Mouse (Mus musculus): ENCODE results near the gene Cnp. TPM values are rescaled to one million over a fixed set of nuclear protein-coding genes. Genes with fewer than 3 reads are reported as not detected.
"Not testable (repeated sequence)": the region's sequence is repeated elsewhere in the genome, so short reads cannot be mapped to it uniquely, and the experiment has no call there.

Gene Cnp
- polyA plus RNA-seq, 1 experiment from 2014 or later, result 22.0 TPM

GRCm38 (mm10) chr11:100576256-100576655 is 1.6 kb downstream of the Cnp start:
- no peaks in the 10 kb centered on the region for H3K27me3 ChIP-seq (replicated peaks; ENCODE audit: control insufficient read depth, insufficient read depth, low read length)
- H3K4me2 ChIP-seq (ENCODE audit: low read length), result no peak overlapping the region
- peaks cover 28% of the 10 kb centered on the region for H3K36me3 ChIP-seq (ENCODE audit: control insufficient read depth, insufficient read depth, low read length)
- ATAC-seq (no peak), DNase-seq (ENCODE audit: low spot score) (no peak)
- H3K27ac ChIP-seq (ENCODE audit: low read depth, low read length), result no peak overlapping the region
- H3K4me1 ChIP-seq (ENCODE audit: control insufficient read depth, insufficient read depth, low read length), result no peaks in the 10 kb centered on the region; the same call in 1 of the 2 replicates
- WGBS, result 74% methylated on average over 21 of the region's 21 CpGs
- H3K9me3 ChIP-seq (replicated peaks; ENCODE audit: control insufficient read depth, low read length), result no peaks in the 10 kb centered on the region
- no peak overlapping the region for H3K4me3 ChIP-seq (ENCODE audit: low read depth, low read length)
- no peak overlapping the region for H3K9ac ChIP-seq (ENCODE audit: low read length)

- no peak overlapping the region for H3K27ac ChIP-seq (ENCODE audit: low read depth, low read length)
- H3K36me3 ChIP-seq (ENCODE audit: control insufficient read depth, insufficient read depth, low read length), result peaks cover 46% of the 10 kb centered on the region
- DNase-seq (ENCODE audit: low spot score) (no peak), ATAC-seq (no peak)
- H3K9ac ChIP-seq (ENCODE audit: low read length), result no peak overlapping the region
- 86% methylated on average over 8 of the region's 8 CpGs for WGBS
- H3K4me2 ChIP-seq (ENCODE audit: low read length), result no peak overlapping the region
- no peaks in the 10 kb centered on the region; the same call in 1 of the 2 replicates for H3K4me1 ChIP-seq (ENCODE audit: control insufficient read depth, insufficient read depth, low read length)
- H3K4me3 ChIP-seq (ENCODE audit: low read depth, low read length), result no peak overlapping the region
- H3K27me3 ChIP-seq (replicated peaks; ENCODE audit: control insufficient read depth, insufficient read depth, low read length), result no peaks in the 10 kb centered on the region
- no peaks in the 10 kb centered on the region for H3K9me3 ChIP-seq (replicated peaks; ENCODE audit: control insufficient read depth, low read length)
Measured at GRCm38 (mm10) chr11:100577852-100578599, 3.3 kb downstream of the Cnp start.

- H3K27me3 ChIP-seq (replicated peaks; ENCODE audit: control insufficient read depth, insufficient read depth, low read length), result no peaks in the 10 kb centered on the region
- H3K4me2 ChIP-seq (ENCODE audit: low read length), result no peak overlapping the region
- WGBS, result 94% methylated on average over 9 of the region's 9 CpGs
- H3K36me3 ChIP-seq (ENCODE audit: control insufficient read depth, insufficient read depth, low read length), result peaks cover 58% of the 10 kb centered on the region
- no peaks in the 10 kb centered on the region; the same call in 1 of the 2 replicates for H3K4me1 ChIP-seq (ENCODE audit: control insufficient read depth, insufficient read depth, low read length)
- no peaks in the 10 kb centered on the region for H3K9me3 ChIP-seq (replicated peaks; ENCODE audit: control insufficient read depth, low read length)
- DNase-seq (ENCODE audit: low spot score) (no peak), ATAC-seq (no peak)
- no peak overlapping the region for H3K9ac ChIP-seq (ENCODE audit: low read length)
- H3K4me3 ChIP-seq (ENCODE audit: low read depth, low read length), result no peak overlapping the region
- H3K27ac ChIP-seq (ENCODE audit: low read depth, low read length), result no peak overlapping the region
Measured at GRCm38 (mm10) chr11:100579116-100579799, 4.6 kb downstream of the Cnp start.

GRCm38 (mm10) chr11:100580275-100580674 is 5.6 kb downstream of the Cnp start:
- H3K36me3 ChIP-seq (ENCODE audit: control insufficient read depth, insufficient read depth, low read length), result peaks cover 68% of the 10 kb centered on the region
- 94% methylated on average over 13 of the region's 13 CpGs for WGBS

GRCm38 (mm10) chr11:100581756-100582155 is 7.1 kb downstream of the Cnp start:
- Histone ChIP-seq H3K9ac (ENCODE audit: low read length) (no peak overlapping the region), H3K9me3 (replicated peaks; ENCODE audit: control insufficient read depth, low read length) (no peaks in the 10 kb centered on the region), H3K4me2 (ENCODE audit: low read length) (no peak overlapping the region), H3K4me1 (ENCODE audit: control insufficient read depth, insufficient read depth, low read length) (no peaks in the 10 kb centered on the region), H3K4me3 (ENCODE audit: low read depth, low read length) (no peak overlapping the region), H3K27ac (ENCODE audit: low read depth, low read length) (0 out of 2 replicates have a peak overlapping the region, but pooled peaks have one; percentile 30), H3K36me3 (ENCODE audit: control insufficient read depth, insufficient read depth, low read length) (peaks cover 83% of the 10 kb centered on the region), H3K27me3 (replicated peaks; ENCODE audit: control insufficient read depth, insufficient read depth, low read length) (no peaks in the 10 kb centered on the region)
- DNase-seq (ENCODE audit: low spot score), result peak; percentile 48
- 40% methylated on average over 4 of the region's 4 CpGs for WGBS
- ATAC-seq, result no peak

More at GRCm38 (mm10) chr11:100580275-100580674, 5.6 kb downstream of the Cnp start:
- DNase-seq (ENCODE audit: low spot score) (no peak), ATAC-seq (no peak)
- Histone ChIP-seq H3K9me3 (replicated peaks; ENCODE audit: control insufficient read depth, low read length) (no peaks in the 10 kb centered on the region), H3K9ac (ENCODE audit: low read length) (no peak overlapping the region), H3K4me2 (ENCODE audit: low read length) (no peak overlapping the region), H3K27ac (ENCODE audit: low read depth, low read length) (no peak overlapping the region), H3K4me3 (ENCODE audit: low read depth, low read length) (no peak overlapping the region), H3K4me1 (ENCODE audit: control insufficient read depth, insufficient read depth, low read length) (no peaks in the 10 kb centered on the region; the same call in 1 of the 2 replicates), H3K27me3 (replicated peaks; ENCODE audit: control insufficient read depth, insufficient read depth, low read length) (no peaks in the 10 kb centered on the region)

- not testable (repeated sequence) for H3K27ac ChIP-seq (ENCODE audit: low read depth, low read length); H3K4me3 ChIP-seq (ENCODE audit: low read depth, low read length); H3K27me3 ChIP-seq (replicated peaks; ENCODE audit: control insufficient read depth, insufficient read depth, low read length); DNase-seq (ENCODE audit: low spot score); H3K9me3 ChIP-seq (replicated peaks; ENCODE audit: control insufficient read depth, low read length); H3K9ac ChIP-seq (ENCODE audit: low read length); H3K4me1 ChIP-seq (ENCODE audit: control insufficient read depth, insufficient read depth, low read length); H3K4me2 ChIP-seq (ENCODE audit: low read length); ATAC-seq
- H3K36me3 ChIP-seq (ENCODE audit: control insufficient read depth, insufficient read depth, low read length), result peaks cover 90% of the 10 kb centered on the region
- 100% methylated on average over 1 of the region's 1 CpGs for WGBS
Measured at GRCm38 (mm10) chr11:100582413-100582812, 7.7 kb downstream of the Cnp start.

GRCm38 (mm10) chr11:100582836-100583235 is 8.1 kb downstream of the Cnp start:
- ATAC-seq, result no peak
- DNase-seq (ENCODE audit: low spot score), result no peak
- WGBS, result 89% methylated on average over 2 of the region's 2 CpGs
- H3K27ac ChIP-seq (ENCODE audit: low read depth, low read length), result peak overlapping the region; percentile 9; the same call in 1 of the 2 replicates
- no peaks in the 10 kb centered on the region for H3K4me1 ChIP-seq (ENCODE audit: control insufficient read depth, insufficient read depth, low read length)
- no peak overlapping the region for H3K9ac ChIP-seq (ENCODE audit: low read length)
- H3K36me3 ChIP-seq (ENCODE audit: control insufficient read depth, insufficient read depth, low read length), result peaks cover 93% of the 10 kb centered on the region
- no peak overlapping the region for H3K4me3 ChIP-seq (ENCODE audit: low read depth, low read length)
- no peaks in the 10 kb centered on the region for H3K9me3 ChIP-seq (replicated peaks; ENCODE audit: control insufficient read depth, low read length)
- no peaks in the 10 kb centered on the region for H3K27me3 ChIP-seq (replicated peaks; ENCODE audit: control insufficient read depth, insufficient read depth, low read length)
- H3K4me2 ChIP-seq (ENCODE audit: low read length), result no peak overlapping the region

- Histone ChIP-seq H3K36me3 (ENCODE audit: control insufficient read depth, insufficient read depth, low read length) (peaks cover 97% of the 10 kb centered on the region), H3K9ac (ENCODE audit: low read length) (no peak overlapping the region), H3K9me3 (replicated peaks; ENCODE audit: control insufficient read depth, low read length) (no peaks in the 10 kb centered on the region), H3K4me3 (ENCODE audit: low read depth, low read length) (no peak overlapping the region), H3K27me3 (replicated peaks; ENCODE audit: control insufficient read depth, insufficient read depth, low read length) (no peaks in the 10 kb centered on the region), H3K4me2 (ENCODE audit: low read length) (no peak overlapping the region), H3K27ac (ENCODE audit: low read depth, low read length) (no peak overlapping the region), H3K4me1 (ENCODE audit: control insufficient read depth, insufficient read depth, low read length) (no peaks in the 10 kb centered on the region)
- DNase-seq (ENCODE audit: low spot score) (no peak), ATAC-seq (no peak)
- 89% methylated on average over 7 of the region's 7 CpGs for WGBS
Measured at GRCm38 (mm10) chr11:100584561-100584961, 9.9 kb downstream of the Cnp start.

GRCm38 (mm10) chr11:100585148-100585547 is 10.4 kb downstream of the Cnp start:
- no peak for ATAC-seq
- WGBS, result 97% methylated on average over 3 of the region's 3 CpGs

More at GRCm38 (mm10) chr11:100585148-100585547, 10.4 kb downstream of the Cnp start:
- Histone ChIP-seq H3K36me3 (ENCODE audit: control insufficient read depth, insufficient read depth, low read length) (peaks cover 98% of the 10 kb centered on the region), H3K4me3 (ENCODE audit: low read depth, low read length) (no peak overlapping the region), H3K9ac (ENCODE audit: low read length) (no peak overlapping the region), H3K4me1 (ENCODE audit: control insufficient read depth, insufficient read depth, low read length) (no peaks in the 10 kb centered on the region), H3K4me2 (ENCODE audit: low read length) (no peak overlapping the region), H3K27me3 (replicated peaks; ENCODE audit: control insufficient read depth, insufficient read depth, low read length) (no peaks in the 10 kb centered on the region), H3K27ac (ENCODE audit: low read depth, low read length) (no peak overlapping the region), H3K9me3 (replicated peaks; ENCODE audit: control insufficient read depth, low read length) (no peaks in the 10 kb centered on the region)
- no peak for DNase-seq (ENCODE audit: low spot score)
